Mouse (Mus musculus): ENCODE data around the gene Gm12394. TPM values are rescaled to one million over a fixed set of nuclear protein-coding genes. Genes with fewer than 3 reads are reported as not detected.

Gene Gm12394
- total RNA-seq (2023), result not detected in 2 replicates

GRCm38 (mm10) chr4:42856671-42857070, at the start of gene Gm12394:
TSS of gene Gm12394 (minus strand) at chr4:42856771.

DNA sequence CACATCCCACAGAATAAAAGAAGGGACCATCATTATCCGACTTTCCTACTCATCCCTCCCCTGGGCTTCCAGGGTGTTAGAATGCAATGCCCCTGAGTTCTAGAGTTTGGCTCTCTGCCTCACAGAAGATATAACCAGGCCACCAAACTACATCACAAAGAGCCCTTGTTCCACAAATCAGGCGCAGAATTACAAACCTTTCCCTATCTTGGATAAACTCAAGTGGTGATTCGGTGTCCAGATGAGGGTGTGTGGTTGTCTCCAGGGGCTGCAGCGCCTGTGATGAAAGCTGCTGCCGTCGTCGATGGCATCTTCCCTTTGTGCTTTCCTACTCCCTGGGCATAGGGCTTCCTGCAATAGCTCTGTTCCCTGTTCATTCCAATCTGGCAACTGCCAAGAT, 17.6 kb upstream of the Gm12394 start, which contains the start of gene Fam205c:
Fam205c (minus strand) TSS at position 101 of the 400 bp plus-strand sequence.

DNA sequence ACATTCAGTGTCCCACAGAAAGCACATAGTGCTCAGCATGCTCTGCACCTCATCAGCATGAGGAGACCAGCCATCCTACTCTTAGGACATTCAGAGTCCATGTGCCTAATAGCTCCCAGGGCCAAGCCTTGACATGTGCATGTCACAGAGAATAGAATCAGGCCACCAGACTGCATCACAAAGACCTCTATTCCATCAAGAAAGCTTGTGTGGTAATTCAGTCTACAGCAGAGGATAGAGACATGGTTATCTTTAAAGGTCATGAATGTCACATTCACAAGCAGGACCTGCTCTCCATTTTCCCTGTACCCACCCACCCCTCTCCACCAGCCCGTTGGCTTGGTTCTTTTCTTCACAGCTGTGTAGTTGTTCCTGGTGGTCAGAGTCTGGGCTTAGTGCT, 2.8 kb downstream of the Gm12394 start, which contains the start of gene Fam205a1:
Fam205a1 (minus strand) TSS at position 101 of the 400 bp plus-strand sequence.

DNA sequence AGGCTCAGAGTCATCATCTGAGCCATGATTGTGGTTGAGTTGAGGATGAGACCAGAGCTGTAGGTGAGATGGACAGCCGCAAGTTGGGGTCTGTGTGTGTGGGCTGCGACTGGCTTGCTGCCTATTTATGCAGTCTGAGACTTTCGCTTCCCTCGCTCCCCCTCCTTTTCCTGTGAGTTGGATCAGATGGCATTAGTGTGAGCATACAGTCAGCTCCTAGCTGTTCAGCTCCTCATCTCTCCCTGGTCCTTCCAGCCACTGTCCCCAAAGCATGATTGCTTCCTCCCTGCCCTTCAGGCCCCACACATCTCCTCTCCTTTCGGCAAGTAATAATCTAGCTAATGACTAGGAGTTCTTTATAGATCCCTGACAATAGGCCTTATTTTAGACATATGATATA, 82.7 kb downstream of the Gm12394 start, which contains the start of gene Ccl21a:
Ccl21a (minus strand) TSS at position 101 of the 400 bp plus-strand sequence.

DNA sequence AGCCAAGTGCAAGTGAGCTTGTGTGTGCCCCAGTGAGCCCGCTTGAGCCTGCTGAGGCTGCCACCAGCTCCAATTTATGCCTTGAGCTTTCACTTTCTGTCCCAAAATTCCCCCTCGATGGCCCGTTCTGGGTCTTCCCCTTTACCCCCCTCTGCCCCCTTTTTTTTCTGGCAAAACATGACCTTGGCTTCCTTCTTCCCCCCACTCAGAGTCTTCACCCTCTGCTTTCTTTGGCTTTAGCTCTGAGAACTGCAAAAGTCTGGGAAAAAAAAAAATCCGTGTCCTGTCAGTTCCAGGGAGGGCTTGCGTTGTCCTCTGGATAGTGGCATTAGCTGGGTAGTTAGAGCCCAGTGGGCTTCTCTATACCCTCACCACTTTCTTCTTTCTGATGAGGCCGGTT, 100.1 kb downstream of the Gm12394 start, which contains the start of gene Ccl19:
Ccl19 (minus strand) TSS at position 101 of the 400 bp plus-strand sequence.

DNA sequence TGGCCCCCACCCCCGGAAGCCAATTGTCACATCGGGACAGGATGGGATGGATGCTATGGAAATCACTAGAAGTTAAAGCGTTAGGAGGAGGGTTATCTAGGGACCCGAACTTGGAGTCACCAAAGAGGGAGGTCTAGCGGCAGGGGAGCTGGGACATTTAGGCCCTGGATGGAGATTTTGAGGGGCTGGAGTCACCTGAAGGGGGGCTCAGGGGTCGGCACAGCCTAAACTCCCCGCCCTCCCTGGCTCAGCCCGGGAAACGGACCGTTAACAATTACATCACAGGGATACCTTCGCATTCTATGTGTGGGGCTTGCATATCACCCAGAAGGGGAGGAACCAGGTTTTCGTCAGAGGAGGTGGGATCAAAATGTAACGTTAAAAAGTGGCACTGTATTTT, 121.3 kb downstream of the Gm12394 start, which contains the start of gene 4930578G10Rik:
4930578G10Rik (plus strand) TSS at position 301 of the 400 bp plus-strand sequence.

Other genes with a start within 250 kb of the Gm12394 start
- gene Gm10591, start 244.6 kb downstream of the Gm12394 start, total RNA-seq (2023), result not detected in 2 replicates
- not detected in 2 replicates for gene Gm2564, start 227.1 kb downstream of the Gm12394 start, total RNA-seq (2023)
- gene Ccl27b, start 201.5 kb downstream of the Gm12394 start, total RNA-seq (2023), result not detected in 2 replicates
- gene Il11ra2, start 194.9 kb downstream of the Gm12394 start, total RNA-seq (2023), result not detected in 2 replicates
- gene 4930578G10Rik, start 121.2 kb downstream of the Gm12394 start, total RNA-seq (2023), result not detected in 2 replicates
- not detected in 2 replicates for gene Ccl19, start 100.2 kb downstream of the Gm12394 start, total RNA-seq (2023)
- not detected in 2 replicates for gene Ccl21a, start 82.8 kb downstream of the Gm12394 start, total RNA-seq (2023)
- not detected in 2 replicates for gene Fam205a1, start 2.9 kb downstream of the Gm12394 start, total RNA-seq (2023)
- gene Fam205c, start 17.5 kb upstream of the Gm12394 start, total RNA-seq (2023), result not detected in 2 replicates
- gene Phf24, start 59.9 kb upstream of the Gm12394 start, total RNA-seq (2023), result 0.54 TPM in 1 of 2 replicates, not detected in the other
- gene Dnajb5, start 93.0 kb upstream of the Gm12394 start, total RNA-seq (2023), result 3.6 and 4.7 TPM in 2 replicates
- gene 1700022I11Rik, start 112.8 kb upstream of the Gm12394 start, total RNA-seq (2023), result not detected in 2 replicates
- 93.8 and 117 TPM in 2 replicates for gene Vcp, start 143.7 kb upstream of the Gm12394 start, total RNA-seq (2023)
- 19.9 and 25.0 TPM in 2 replicates for gene Fancg, start 153.7 kb upstream of the Gm12394 start, total RNA-seq (2023)
- 9.8 and 24.3 TPM in 2 replicates for gene Pigo, start 169.0 kb upstream of the Gm12394 start, total RNA-seq (2023)
- 37.9 and 43.3 TPM in 2 replicates for gene Stoml2, start 174.9 kb upstream of the Gm12394 start, total RNA-seq (2023)
- gene Fam214b, start 189.4 kb upstream of the Gm12394 start, total RNA-seq (2023), result 51.8 and 66.6 TPM in 2 replicates
- gene Unc13b, start 202.2 kb upstream of the Gm12394 start, total RNA-seq (2023), result 0.06 and 0.48 TPM in 2 replicates

Data from neutrophil, adult 65 days (primary cell).